Mouse (Mus musculus) erythroblast, embryonic 14.5 days (primary cell): ENCODE measurements around the gene Fam83e.

Source experiments
- GATA1 ChIP-seq: IDR thresholded peaks from 2 replicates; pipeline ENCODE4 v1.6.1; 2012; ENCODE audit warnings: low read length, inconsistent platforms, mixed read lengths
- TAL1 ChIP-seq: IDR thresholded peaks from 3 replicates; pipeline ENCODE4 v1.6.1; 2012; ENCODE audit warnings: low read length, inconsistent platforms, mixed read lengths

- TF ChIP-seq GATA1, result no peak
- TF ChIP-seq TAL1, result no peak
These were observed 28.4 kb downstream of the Fam83e start for GRCm38 (mm10) chr7:45749401-45749800.
